Mouse (Mus musculus) cerebellum, postnatal 10 days (tissue): Measurements from ENCODE around the gene Tarbp1.
"Not testable (repeated sequence)": the region's sequence is repeated elsewhere in the genome, so short reads cannot be mapped to it uniquely, and the experiment has no call there.

Experiments used
- DNase-seq, 2 experiments: peaks; one replicate each; pipeline ENCODE4 v3.0.0; 2021; ENCODE audit warnings: mixed read lengths in 2 of 2

Gene Tarbp1

GRCm38 (mm10) chr8:126405030-126405429, 69.8 kb downstream of the Tarbp1 start:
- no peak for DNase-seq

DNA sequence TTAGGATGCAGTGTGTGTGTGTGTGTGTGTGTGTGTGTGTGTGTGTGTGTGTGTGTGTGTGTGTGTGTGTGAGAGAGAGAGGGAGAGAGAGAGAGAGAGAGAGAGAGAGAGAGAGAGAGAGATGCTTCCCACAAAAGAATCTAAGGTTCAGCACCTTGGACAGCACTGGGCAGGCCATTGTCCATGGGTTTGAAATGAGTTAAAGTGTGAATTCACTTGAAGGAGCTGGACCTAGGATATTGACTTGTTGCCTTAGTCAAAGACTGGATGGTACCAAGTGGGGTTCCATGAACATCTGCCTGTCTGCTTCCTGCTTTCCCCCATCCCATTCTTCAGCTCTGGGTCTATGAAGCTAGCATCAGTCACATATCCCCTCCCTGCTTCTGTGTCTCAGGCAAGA, 70.3 kb downstream of the Tarbp1 start:
- not testable (repeated sequence) for DNase-seq

- DNase-seq = peak in 1 of 2 experiments; percentile 35
These were observed 76.5 kb downstream of the Tarbp1 start for GRCm38 (mm10) chr8:126398349-126398748.

GRCm38 (mm10) chr8:126395917-126396316, 78.9 kb downstream of the Tarbp1 start:
- no peak for DNase-seq

DNA sequence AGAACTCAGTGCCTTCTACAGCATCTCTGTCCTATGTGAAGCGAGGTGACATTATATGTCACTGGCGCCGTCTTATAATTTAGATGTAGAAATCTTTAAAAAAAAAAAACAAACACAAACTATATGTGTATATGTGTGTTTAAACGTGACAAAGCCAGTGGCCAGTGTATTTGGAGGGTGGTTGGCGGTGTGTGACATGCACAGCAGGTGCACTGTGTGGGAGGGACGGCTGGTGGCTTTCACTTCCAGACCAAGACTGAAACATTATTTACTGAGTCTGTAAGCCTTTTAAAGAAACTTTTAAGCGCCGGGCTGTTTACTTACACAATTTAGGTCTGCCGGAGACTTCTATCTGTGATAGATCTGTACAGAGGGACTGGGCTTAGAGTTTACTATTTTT, 79.5 kb downstream of the Tarbp1 start:
- DNase-seq = no peak

DNA sequence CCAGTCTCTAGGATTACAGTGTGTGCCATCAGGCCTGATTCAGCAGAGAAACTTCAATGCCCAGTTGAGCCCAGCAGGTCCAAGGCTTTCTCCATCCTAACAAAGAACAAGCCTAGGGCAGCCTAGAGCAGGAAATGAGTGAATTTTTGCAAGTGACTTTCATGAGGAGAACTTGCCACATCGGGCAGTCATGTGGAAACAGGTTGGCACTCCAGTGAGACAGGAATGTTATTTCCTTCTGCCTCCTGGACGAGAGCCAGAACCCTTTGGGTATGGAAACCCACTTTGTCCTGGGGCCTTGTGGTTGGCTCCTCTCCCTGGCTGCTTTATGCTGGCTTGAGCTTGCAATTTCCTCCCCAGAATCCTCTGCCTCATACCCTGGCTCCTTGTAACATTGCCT, 83.3 kb downstream of the Tarbp1 start:
- peak; percentile 81 to 87 for DNase-seq

GRCm38 (mm10) chr8:126387566-126387965, 87.3 kb downstream of the Tarbp1 start:
- no peak for DNase-seq

GRCm38 (mm10) chr8:126382749-126383148, 92.1 kb downstream of the Tarbp1 start:
- DNase-seq = peak; percentile 82 to 86

DNA sequence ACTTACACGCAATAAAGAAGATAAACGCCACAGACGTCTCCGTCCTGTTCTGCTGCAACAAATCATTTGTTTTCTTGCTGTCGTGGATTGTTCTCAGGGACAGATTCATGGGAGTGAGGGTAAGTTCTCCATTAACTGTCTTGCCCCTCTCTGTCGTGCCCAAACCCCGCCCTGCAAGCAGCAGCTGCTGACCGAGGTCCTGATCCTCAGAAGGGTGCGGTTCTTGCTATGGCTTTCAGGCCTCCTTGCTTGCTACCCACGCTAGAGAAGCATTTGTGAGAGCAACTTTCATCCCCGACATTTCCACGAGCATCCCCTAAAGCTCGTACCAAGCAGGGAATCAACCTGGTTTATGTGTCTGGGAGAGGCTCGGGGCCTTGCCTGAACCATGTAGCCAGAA, 92.6 kb downstream of the Tarbp1 start:
- no peak for DNase-seq

- no peak for DNase-seq
These were observed 93.6 kb downstream of the Tarbp1 start for GRCm38 (mm10) chr8:126381299-126381698.

DNA sequence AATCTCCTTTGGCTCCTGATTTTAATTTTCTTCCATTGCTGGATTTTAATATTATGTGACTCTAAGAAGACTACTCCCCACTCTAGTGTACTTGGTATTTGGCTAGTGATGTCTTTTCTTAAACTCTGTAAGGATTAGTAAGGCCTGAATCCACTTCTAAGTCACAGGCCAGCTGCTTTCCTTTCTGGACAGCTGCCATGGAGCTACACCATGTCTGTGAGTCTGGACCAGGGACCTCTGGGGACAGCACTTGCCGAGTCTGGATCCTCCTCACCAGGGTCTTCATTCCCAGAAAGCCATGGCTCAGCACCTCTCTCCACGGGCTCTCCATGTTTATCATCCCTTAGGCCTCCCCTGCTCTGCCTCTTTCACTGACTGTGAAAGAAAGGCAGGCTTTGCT, 94.7 kb downstream of the Tarbp1 start:
- DNase-seq = peak; percentile 38 to 57

DNA sequence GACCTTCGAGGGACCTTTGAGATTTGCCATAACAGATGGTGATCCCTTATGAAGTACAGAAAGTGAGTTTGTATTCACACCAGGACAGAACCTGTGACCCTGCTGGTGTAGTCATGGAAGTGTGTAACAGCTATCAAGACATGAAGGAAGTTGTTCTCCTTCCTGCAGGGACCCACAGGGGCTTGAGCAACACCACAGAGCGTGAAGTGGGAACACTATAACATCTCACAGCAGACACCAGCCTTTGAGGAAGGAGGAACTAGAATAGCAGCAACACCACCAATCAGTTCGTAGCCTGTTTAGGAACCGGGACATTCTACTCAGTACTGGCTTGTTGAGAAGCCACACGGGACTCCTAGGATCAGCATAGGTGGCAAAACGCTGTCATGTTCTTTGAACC, 95.3 kb downstream of the Tarbp1 start:
- DNase-seq = no peak
